Mouse (Mus musculus) forebrain, embryonic 14.5 days (tissue): ENCODE results near the gene Ephb4. TPM values are rescaled to one million over a fixed set of nuclear protein-coding genes. Genes with fewer than 3 reads are reported as not detected.

Experiments used
- ATAC-seq: fragments of 200-750 bp; cut with Nextera tagmentation; 2 replicates; pipeline ENCODE4 v1.8.0; 2017; ENCODE audit warnings: mild to moderate bottlenecking, moderate library complexity
- DNase-seq: peaks from one replicate; pipeline ENCODE4 v3.0.0-alpha.2; 2015; ENCODE audit warnings: low spot score
- H3K27ac ChIP-seq: fragments of 300-500 bp; sonication (generic); 2 replicates; pipeline ENCODE4 v1.5.1; 2014; ENCODE audit warnings: low read depth, mild to moderate bottlenecking, control low read depth, low read length, moderate library complexity
- H3K27me3 ChIP-seq: fragments of 300-500 bp; sonication (generic); replicated peaks from 2 replicates; pipeline ENCODE4 v1.6.1; 2014; ENCODE audit warnings: low read length, control low read depth, mixed read lengths; ENCODE audit not compliant: control insufficient read depth, insufficient read depth
- H3K36me3 ChIP-seq: fragments of 300-500 bp; sonication (generic); 2 replicates; pipeline ENCODE4 v1.6.1; 2014; ENCODE audit warnings: low read length, control low read depth; ENCODE audit not compliant: control insufficient read depth, insufficient read depth
- H3K4me1 ChIP-seq: fragments of 300-500 bp; sonication (generic); 2 replicates; pipeline ENCODE4 v1.6.1; 2014; ENCODE audit warnings: antibody characterized with exemption, low read length, control low read depth; ENCODE audit not compliant: control insufficient read depth, insufficient read depth
- H3K4me2 ChIP-seq: fragments of 300-500 bp; sonication (generic); 2 replicates; pipeline ENCODE4 v1.6.1; 2014; ENCODE audit warnings: mild to moderate bottlenecking, control low read depth, low read length
- H3K4me3 ChIP-seq: fragments of 300-500 bp; sonication (generic); 2 replicates; pipeline ENCODE4 v1.5.1; 2014; ENCODE audit warnings: low read depth, low read length, control low read depth
- H3K9ac ChIP-seq: fragments of 300-500 bp; sonication (generic); 2 replicates; pipeline ENCODE4 v1.6.1; 2014; ENCODE audit warnings: mild to moderate bottlenecking, low read length, control low read depth, moderate library complexity
- H3K9me3 ChIP-seq: fragments of 300-500 bp; sonication (generic); replicated peaks from 2 replicates; pipeline ENCODE4 v1.6.1; 2016; ENCODE audit warnings: low read length, control low read depth, mixed read lengths; ENCODE audit not compliant: control insufficient read depth
- WGBS: fragments of 180-500 bp; shearing (Covaris S2); extraction: QIAGEN DNeasy Blood & Tissue Kit; methylation state at CpG from one replicate; pipeline ENCODE4 v1.1.7; 2014; 5-methylcytosine and 5-hydroxymethylcytosine counted together
- polyA plus RNA-seq: library from polyadenylated mRNA; unstranded; fragments of >200 nt; fragmentation: Nextera tagmentation; extraction: Ambion mirVana; gene quantifications from 2 replicates; pipeline ENCODE4 v1.2.1, GENCODE M21; 2014

Ephb4 gene
- polyA plus RNA-seq, 1 experiment from 2014 or later, result 6.2 TPM

- Histone ChIP-seq H3K9me3 (no peaks in the 10 kb centered on the region), H3K27me3 (no peaks in the 10 kb centered on the region), H3K4me2 (peak overlapping the region; percentile 65), H3K9ac (peak overlapping the region; percentile 86), H3K36me3 (peaks cover 33% of the 10 kb centered on the region), H3K4me1 (peaks cover 28% of the 10 kb centered on the region), H3K27ac (peak overlapping the region; percentile 92; the same call in 1 of the 2 replicates), H3K4me3 (peak overlapping the region; percentile 67)
- no peak for DNase-seq
- ATAC-seq, result no peak
- 90% methylated on average over 4 of the region's 4 CpGs for WGBS
These were observed 41.6 kb upstream of the Ephb4 start for GRCm38 (mm10) chr5:137308356-137308755.

- ATAC-seq (peak; percentile 58), DNase-seq (no peak)
- Histone ChIP-seq H3K4me2 (peak overlapping the region; percentile 53), H3K4me1 (peaks cover 20% of the 10 kb centered on the region; the same call in 1 of the 2 replicates), H3K36me3 (peaks cover 25% of the 10 kb centered on the region), H3K9me3 (no peaks in the 10 kb centered on the region), H3K27me3 (no peaks in the 10 kb centered on the region), H3K9ac (peak overlapping the region; percentile 61), H3K4me3 (peak overlapping the region; percentile 36), H3K27ac (peak overlapping the region; percentile 35; the same call in 1 of the 2 replicates)
- 2% methylated on average over 22 of the region's 22 CpGs for WGBS
These were observed 36.3 kb upstream of the Ephb4 start for GRCm38 (mm10) chr5:137313466-137314192.

- DNase-seq (peak; percentile 92), ATAC-seq (peak; percentile 91)
- Histone ChIP-seq H3K4me2 (peak within 1 kb of the TSS; percentile 53), H3K36me3 (peaks cover 22% of the 10 kb centered on the region), H3K4me1 (peaks cover 20% of the 10 kb centered on the region; the same call in 1 of the 2 replicates), H3K27me3 (no peaks in the 10 kb centered on the region), H3K9me3 (no peaks in the 10 kb centered on the region), H3K4me3 (peak within 1 kb of the TSS; percentile 36), H3K27ac (peak within 1 kb of the TSS; percentile 70), H3K9ac (peak within 1 kb of the TSS; percentile 61)
- WGBS, result 8% methylated on average over 30 of the region's 30 CpGs
These were observed 35.5 kb upstream of the Ephb4 start, which contains the start of gene Trip6 for GRCm38 (mm10) chr5:137314193-137315083. Gene Trip6, minus strand, starts transcription at chr5:137314404.

DNA sequence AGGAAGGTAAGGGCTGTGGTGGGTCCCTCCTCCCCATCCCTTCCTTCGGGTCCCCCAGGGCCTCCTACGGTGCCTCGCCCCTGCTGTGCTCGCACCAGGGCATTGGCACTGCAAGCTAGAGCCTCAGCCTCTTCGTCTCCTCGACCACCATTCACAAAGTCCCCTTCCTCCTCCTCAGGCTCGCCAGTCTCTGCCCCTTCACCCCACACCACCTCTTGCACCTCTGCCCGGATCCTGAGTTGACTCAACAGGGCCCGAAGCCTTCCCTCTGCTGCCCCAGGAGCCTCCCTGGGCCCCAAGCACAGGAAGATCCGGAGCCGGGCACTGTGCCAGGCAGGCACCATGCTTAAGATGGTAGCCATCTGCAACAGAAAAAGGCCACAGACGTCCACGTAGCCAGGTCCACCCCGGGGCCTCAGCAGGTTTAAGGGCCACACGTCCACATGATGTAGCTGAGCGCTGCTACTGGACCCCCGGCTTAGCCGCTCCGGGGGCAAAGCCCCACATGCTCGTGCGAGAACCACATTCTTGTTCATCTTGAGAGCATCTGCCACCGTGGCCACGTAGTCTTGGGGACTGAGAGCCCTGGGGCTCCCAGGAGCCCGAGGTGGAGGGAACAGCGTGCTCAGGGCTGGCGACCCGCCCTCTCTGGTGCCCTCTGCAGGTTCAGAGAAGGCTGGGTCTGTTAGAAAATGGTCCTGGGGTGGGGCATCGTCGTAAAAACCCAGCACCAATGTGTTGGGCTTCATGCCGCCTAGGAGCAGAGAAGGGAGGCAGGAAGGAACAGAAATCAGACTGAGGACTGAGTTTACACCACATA is 34.6 kb upstream of the Ephb4 start:
- DNase-seq (no peak), ATAC-seq (no peak)
- H3K4me3 ChIP-seq, result no peak overlapping the region
- peak overlapping the region; percentile 61; the same call in 1 of the 2 replicates for H3K9ac ChIP-seq
- H3K27me3 ChIP-seq, result no peaks in the 10 kb centered on the region
- peaks cover 20% of the 10 kb centered on the region; the same call in 1 of the 2 replicates for H3K4me1 ChIP-seq
- WGBS, result 35% methylated on average over 28 of the region's 30 CpGs
- no peaks in the 10 kb centered on the region for H3K9me3 ChIP-seq
- H3K4me2 ChIP-seq, result peak overlapping the region; percentile 53; the same call in 1 of the 2 replicates
- peak overlapping the region; percentile 70; the same call in 1 of the 2 replicates for H3K27ac ChIP-seq
- peaks cover 20% of the 10 kb centered on the region for H3K36me3 ChIP-seq

DNA sequence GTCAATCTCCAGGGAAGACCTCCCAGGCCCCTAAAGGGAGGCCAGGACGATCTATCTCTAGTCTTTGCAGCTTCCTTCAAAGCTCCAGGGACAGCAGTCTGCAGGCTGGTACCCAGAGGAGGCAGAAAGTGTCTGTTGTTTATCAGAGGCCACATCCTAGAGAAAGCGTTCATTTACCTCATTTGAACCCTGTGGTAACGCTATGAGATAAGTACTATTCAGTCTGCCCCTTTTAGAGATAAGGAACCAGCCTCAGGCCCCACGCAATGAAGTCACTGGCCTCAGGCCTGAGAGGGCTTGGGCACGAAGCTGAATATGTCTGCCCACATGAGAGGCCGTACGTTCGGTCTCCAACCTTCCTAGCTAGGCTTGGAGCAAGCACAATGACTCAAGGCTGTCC is 32.5 kb upstream of the Ephb4 start:
- H3K4me1 ChIP-seq, result peaks cover 20% of the 10 kb centered on the region; the same call in 1 of the 2 replicates
- 94% methylated on average over 8 of the region's 8 CpGs for WGBS
- peaks cover 17% of the 10 kb centered on the region for H3K36me3 ChIP-seq
- ATAC-seq (no peak), DNase-seq (no peak)
- H3K4me3 ChIP-seq, result no peak overlapping the region
- no peaks in the 10 kb centered on the region for H3K27me3 ChIP-seq
- H3K27ac ChIP-seq, result no peak overlapping the region
- H3K9ac ChIP-seq, result no peak overlapping the region
- H3K4me2 ChIP-seq, result no peak overlapping the region
- H3K9me3 ChIP-seq, result no peaks in the 10 kb centered on the region

- no peak overlapping the region for H3K9ac ChIP-seq
- H3K36me3 ChIP-seq, result peaks cover 27% of the 10 kb centered on the region
- H3K4me1 ChIP-seq, result peaks cover 18% of the 10 kb centered on the region; the same call in 1 of the 2 replicates
- H3K4me3 ChIP-seq, result no peak overlapping the region
- no peak overlapping the region for H3K27ac ChIP-seq
- ATAC-seq (no peak), DNase-seq (no peak)
- 97% methylated on average over 1 of the region's 1 CpGs for WGBS
- no peaks in the 10 kb centered on the region for H3K9me3 ChIP-seq
- H3K4me2 ChIP-seq, result no peak overlapping the region
- H3K27me3 ChIP-seq, result no peaks in the 10 kb centered on the region
These were observed 31.3 kb upstream of the Ephb4 start for GRCm38 (mm10) chr5:137318570-137318969.

DNA sequence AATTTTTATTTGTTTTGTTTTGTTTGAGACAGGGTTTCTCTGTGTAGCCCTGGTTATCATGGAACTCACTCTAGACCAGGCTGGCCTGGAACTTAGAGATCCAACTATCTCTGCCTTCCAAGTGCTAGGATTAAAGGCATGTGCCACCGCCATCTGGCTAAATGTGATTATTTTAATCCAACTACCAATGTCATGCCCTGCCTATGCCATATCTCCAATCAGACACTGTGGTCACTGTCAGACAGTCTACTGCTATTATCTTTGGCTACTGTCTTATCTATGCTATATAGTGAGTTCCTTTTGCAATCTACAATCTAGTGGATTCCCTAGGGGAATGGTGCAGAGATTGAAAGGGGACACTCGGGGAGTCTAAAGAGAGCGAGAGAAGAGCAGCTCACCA is 28.9 kb upstream of the Ephb4 start:
- Histone ChIP-seq H3K4me2 (no peak overlapping the region), H3K9me3 (no peaks in the 10 kb centered on the region), H3K36me3 (peaks cover 37% of the 10 kb centered on the region), H3K4me3 (no peak overlapping the region), H3K27ac (no peak overlapping the region), H3K27me3 (no peaks in the 10 kb centered on the region), H3K9ac (no peak overlapping the region), H3K4me1 (no peaks in the 10 kb centered on the region)
- DNase-seq, result no peak
- no peak for ATAC-seq
- 94% methylated on average over 3 of the region's 3 CpGs for WGBS

GRCm38 (mm10) chr5:137330910-137331309 is 19.0 kb upstream of the Ephb4 start:
- Histone ChIP-seq H3K27me3 (no peaks in the 10 kb centered on the region), H3K9me3 (no peaks in the 10 kb centered on the region), H3K4me3 (no peak overlapping the region), H3K27ac (no peak overlapping the region), H3K4me2 (no peak overlapping the region), H3K4me1 (peaks cover 4% of the 10 kb centered on the region), H3K36me3 (peaks cover 14% of the 10 kb centered on the region; the same call in 1 of the 2 replicates), H3K9ac (no peak overlapping the region)
- ATAC-seq, result no peak
- 88% methylated on average over 7 of the region's 7 CpGs for WGBS
- DNase-seq, result no peak
